Mouse (Mus musculus) neural tube, embryonic 14.5 days (tissue): Measurements from ENCODE around the gene Ahsa2. TPM values are rescaled to one million over a fixed set of nuclear protein-coding genes. Genes with fewer than 3 reads are reported as not detected.
"Not testable (repeated sequence)": the region's sequence is repeated elsewhere in the genome, so short reads cannot be mapped to it uniquely, and the experiment has no call there.

Source experiments
- ATAC-seq: fragments of 200-750 bp; cut with Nextera tagmentation; 2 replicates; pipeline ENCODE4 v1.8.0; 2017; ENCODE audit warnings: low read depth, mild to moderate bottlenecking, moderate TSS enrichment, moderate library complexity
- H3K27ac ChIP-seq: fragments of 300-500 bp; sonication (generic); 2 replicates; pipeline ENCODE4 v1.5.1; 2014; ENCODE audit warnings: low read depth, mild to moderate bottlenecking, control low read depth, low read length, moderate library complexity, mixed read lengths
- H3K27me3 ChIP-seq: fragments of 300-500 bp; sonication (generic); 2 replicates; pipeline ENCODE4 v1.6.1; 2014; ENCODE audit warnings: low read length; ENCODE audit not compliant: control insufficient read depth, insufficient read depth
- H3K36me3 ChIP-seq: fragments of 300-500 bp; sonication (generic); 2 replicates; pipeline ENCODE4 v1.6.1; 2014; ENCODE audit warnings: low read length, mixed read lengths; ENCODE audit not compliant: control insufficient read depth, insufficient read depth
- H3K4me1 ChIP-seq: fragments of 300-500 bp; sonication (generic); 2 replicates; pipeline ENCODE4 v1.6.1; 2014; ENCODE audit warnings: low read length; ENCODE audit not compliant: control insufficient read depth, insufficient read depth
- H3K4me2 ChIP-seq: fragments of 300-500 bp; sonication (generic); 2 replicates; pipeline ENCODE4 v1.6.1; 2014; ENCODE audit warnings: mild to moderate bottlenecking, low read depth, low read length, control low read depth
- H3K4me3 ChIP-seq: fragments of 300-500 bp; sonication (generic); 2 replicates; pipeline ENCODE4 v1.5.1; 2014; ENCODE audit warnings: low read depth, low read length, control low read depth, mixed read lengths
- H3K9ac ChIP-seq: fragments of 300-500 bp; sonication (generic); replicated peaks from 2 replicates; pipeline ENCODE4 v1.6.1; 2014; ENCODE audit warnings: low read depth, mild to moderate bottlenecking, control low read depth, low read length, mixed read lengths
- H3K9me3 ChIP-seq: fragments of 300-500 bp; sonication (generic); 2 replicates; pipeline ENCODE4 v1.6.1; 2016; ENCODE audit warnings: low read length; ENCODE audit not compliant: control insufficient read depth
- WGBS: fragments of 180-500 bp; shearing (Covaris S2); extraction: QIAGEN DNeasy Blood & Tissue Kit; methylation state at CpG from one replicate; pipeline ENCODE4 v1.1.7; 2014; 5-methylcytosine and 5-hydroxymethylcytosine counted together
- microRNA-seq: library from miRNA; unstranded; fragments of <30 nt; microRNA quantifications from one replicate; pipeline ENCODE4, GENCODE M21; 2016
- polyA plus RNA-seq: library from polyadenylated mRNA; unstranded; fragments of >200 nt; fragmentation: Nextera tagmentation; extraction: Ambion mirVana; gene quantifications from 2 replicates; pipeline ENCODE4 v1.2.1, GENCODE M21; 2014

The Ahsa2 gene
- polyA plus RNA-seq, 1 experiment from 2014 or later: 90.0 TPM

DNA sequence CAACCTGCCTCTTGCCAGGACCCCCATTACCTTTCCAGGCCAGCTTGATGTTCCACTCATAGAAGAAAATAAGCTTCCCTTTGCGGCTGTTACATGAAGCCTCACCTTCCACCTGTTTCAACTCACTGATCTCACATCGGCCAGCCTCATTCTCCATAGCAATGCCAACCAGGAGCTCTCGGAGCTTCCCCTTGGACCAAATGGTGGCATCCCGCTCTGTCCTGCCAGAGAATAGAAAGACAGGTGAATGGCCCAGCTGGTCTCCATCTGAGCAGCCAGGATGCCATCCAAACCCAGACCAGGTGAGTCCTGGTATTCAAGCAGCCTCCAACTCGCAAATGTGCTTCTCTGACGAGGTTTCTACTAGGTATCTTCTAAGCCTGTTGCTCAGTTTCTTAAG is 1.2 kb downstream of the Ahsa2 start:
- Histone ChIP-seq H3K9me3 (no peaks in the 10 kb centered on the region), H3K4me2 (peak overlapping the region; percentile 95), H3K27me3 (no peaks in the 10 kb centered on the region), H3K4me3 (peak overlapping the region; percentile 80), H3K27ac (peak overlapping the region; percentile 94), H3K36me3 (peaks cover 27% of the 10 kb centered on the region), H3K4me1 (peaks cover 14% of the 10 kb centered on the region; the same call in 1 of the 2 replicates), H3K9ac (peak overlapping the region; percentile 85)
- 50% methylated on average over 6 of the region's 6 CpGs for WGBS
- no peak for ATAC-seq

- Histone ChIP-seq H3K27me3 (no peaks in the 10 kb centered on the region), H3K9me3 (no peaks in the 10 kb centered on the region), H3K4me2 (no peak overlapping the region; the same call in 1 of the 2 replicates), H3K4me3 (no peak overlapping the region), H3K4me1 (peaks cover 14% of the 10 kb centered on the region; the same call in 1 of the 2 replicates), H3K36me3 (peaks cover 41% of the 10 kb centered on the region), H3K27ac (no peak overlapping the region), H3K9ac (no peak overlapping the region)
- WGBS: 90% methylated on average over 6 of the region's 6 CpGs
- no peak for ATAC-seq
These were observed 2.6 kb downstream of the Ahsa2 start for GRCm38 (mm10) chr11:23495231-23495630.

GRCm38 (mm10) chr11:23492048-23492790 is 5.6 kb downstream of the Ahsa2 start:
- Histone ChIP-seq H3K4me2 (no peak overlapping the region), H3K9ac (no peak overlapping the region), H3K27ac (no peak overlapping the region), H3K27me3 (no peaks in the 10 kb centered on the region), H3K4me3 (no peak overlapping the region), H3K36me3 (peaks cover 66% of the 10 kb centered on the region), H3K4me1 (peaks cover 14% of the 10 kb centered on the region; the same call in 1 of the 2 replicates), H3K9me3 (no peaks in the 10 kb centered on the region)
- WGBS: 88% methylated on average over 4 of the region's 4 CpGs
- ATAC-seq: no peak

GRCm38 (mm10) chr11:23489955-23490354 is 7.9 kb downstream of the Ahsa2 start:
- H3K9ac ChIP-seq: no peak overlapping the region
- no peak for ATAC-seq
- H3K27me3 ChIP-seq: no peaks in the 10 kb centered on the region
- H3K4me3 ChIP-seq: no peak overlapping the region
- no peak overlapping the region for H3K27ac ChIP-seq
- H3K36me3 ChIP-seq: peaks cover 81% of the 10 kb centered on the region
- H3K4me2 ChIP-seq: no peak overlapping the region
- H3K9me3 ChIP-seq: no peaks in the 10 kb centered on the region
- peaks cover under 1% of the 10 kb centered on the region; the same call in 1 of the 2 replicates for H3K4me1 ChIP-seq
- WGBS: 95% methylated on average over 1 of the region's 1 CpGs

DNA sequence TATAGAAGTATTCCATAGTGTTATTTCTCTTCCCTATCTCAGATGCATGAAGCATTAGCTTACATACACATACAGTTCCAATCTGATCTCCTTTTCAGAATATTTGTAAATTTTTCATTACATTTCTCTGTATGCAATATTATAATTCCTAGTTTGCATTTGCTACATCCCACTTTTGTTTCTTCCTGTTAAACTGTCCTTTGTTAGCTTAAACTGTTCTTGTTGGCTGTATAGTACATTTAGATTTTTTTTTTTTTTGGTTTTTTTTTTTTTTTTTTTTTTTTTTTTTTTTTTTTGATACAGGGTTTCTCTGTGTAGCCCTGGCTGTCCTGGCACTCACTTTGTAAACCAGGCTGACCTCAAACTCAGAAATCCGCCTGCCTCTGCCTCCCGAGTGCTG is 32.0 kb downstream of the Ahsa2 start:
- H3K27me3 ChIP-seq, H3K27ac ChIP-seq, H3K4me3 ChIP-seq, H3K9ac ChIP-seq, ATAC-seq, H3K9me3 ChIP-seq, H3K4me1 ChIP-seq, H3K4me2 ChIP-seq: not testable (repeated sequence)
- WGBS: 96% methylated on average over 2 of the region's 2 CpGs
- peaks cover 34% of the 10 kb centered on the region for H3K36me3 ChIP-seq

Small RNA genes lying within 50 kb of the gene (microRNA-seq; reads per million reads assigned to microRNA genes)
- not detected for gene Gm47279

Other genes starting within 250 kb of the Ahsa2 start
- 88.5 and 93.6 TPM in 2 replicates for gene Xpo1, start 242.0 kb downstream of the Ahsa2 start, polyA plus RNA-seq
- gene Usp34, start 191.1 kb downstream of the Ahsa2 start, polyA plus RNA-seq: 49.7 and 54.0 TPM in 2 replicates
- 0.46 TPM in 1 of 2 replicates, not detected in the other for gene 1700093K21Rik, start 23.1 kb upstream of the Ahsa2 start, polyA plus RNA-seq
- 151 and 172 TPM in 2 replicates for gene 0610010F05Rik, start 135.6 kb upstream of the Ahsa2 start, polyA plus RNA-seq
- 12.9 and 13.9 TPM in 2 replicates for gene Pus10, start 167.6 kb upstream of the Ahsa2 start, polyA plus RNA-seq
- 36.8 and 38.0 TPM in 2 replicates for gene Pex13, start 167.9 kb upstream of the Ahsa2 start, polyA plus RNA-seq